Mouse (Mus musculus) kidney, adult 8-10 months (tissue): ENCODE measurements around the gene 4930524J08Rik.

ENCODE experiments used
- DNase-seq, 2 experiments: peaks; one replicate each; pipeline ENCODE4 v3.0.0; 2022

4930524J08Rik gene

GRCm38 (mm10) chr5:99978699-99979442, at the start of gene 4930524J08Rik, which contains the start of gene Hnrnpd:
Gene 4930524J08Rik, plus strand, starts transcription at chr5:99979061.
Gene Hnrnpd, minus strand, starts transcription at chr5:99978938.
- peak; percentile 94 to 96 for DNase-seq

- no peak for DNase-seq
Measured at GRCm38 (mm10) chr5:99931910-99932309, 47.0 kb upstream of the 4930524J08Rik start.

DNA sequence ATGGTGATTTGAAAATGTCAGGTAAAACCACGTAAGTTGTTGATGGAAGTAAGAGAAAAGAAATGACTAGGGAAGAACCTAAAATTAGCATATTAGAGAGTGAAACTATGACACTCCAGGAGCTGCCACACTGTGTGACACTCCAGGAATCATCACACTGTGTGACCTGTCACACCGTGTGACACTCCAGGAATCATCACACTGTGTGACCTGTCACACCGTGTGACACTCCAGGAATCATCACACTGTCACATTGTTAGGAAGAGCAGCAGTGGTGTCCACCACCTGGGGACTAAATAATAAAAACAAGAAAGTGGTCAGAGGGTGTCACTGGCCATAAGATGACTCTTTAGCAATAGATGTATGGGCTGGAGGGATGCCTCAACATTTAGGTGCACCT, 39.4 kb upstream of the 4930524J08Rik start:
- no peak for DNase-seq

DNA sequence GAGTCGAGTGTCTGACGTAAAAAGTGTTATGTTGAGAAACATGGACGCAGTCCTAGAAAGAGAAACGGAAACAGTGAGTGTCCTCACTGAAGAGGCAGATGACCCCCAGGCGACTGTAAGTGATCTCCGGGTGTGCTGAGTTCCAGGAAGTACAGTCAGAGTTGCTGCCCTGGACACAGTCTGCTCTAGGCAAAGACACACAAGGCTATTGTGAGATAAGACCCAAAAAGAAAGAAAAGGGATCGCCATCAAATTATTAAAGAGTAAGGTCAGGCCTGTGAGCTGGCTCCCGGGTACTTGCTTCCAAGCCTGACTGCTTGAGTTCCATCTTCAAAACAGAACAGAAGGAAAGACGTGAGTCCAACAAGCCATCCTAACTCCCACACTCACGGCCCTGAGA, 37.6 kb upstream of the 4930524J08Rik start:
- DNase-seq = no peak

DNA sequence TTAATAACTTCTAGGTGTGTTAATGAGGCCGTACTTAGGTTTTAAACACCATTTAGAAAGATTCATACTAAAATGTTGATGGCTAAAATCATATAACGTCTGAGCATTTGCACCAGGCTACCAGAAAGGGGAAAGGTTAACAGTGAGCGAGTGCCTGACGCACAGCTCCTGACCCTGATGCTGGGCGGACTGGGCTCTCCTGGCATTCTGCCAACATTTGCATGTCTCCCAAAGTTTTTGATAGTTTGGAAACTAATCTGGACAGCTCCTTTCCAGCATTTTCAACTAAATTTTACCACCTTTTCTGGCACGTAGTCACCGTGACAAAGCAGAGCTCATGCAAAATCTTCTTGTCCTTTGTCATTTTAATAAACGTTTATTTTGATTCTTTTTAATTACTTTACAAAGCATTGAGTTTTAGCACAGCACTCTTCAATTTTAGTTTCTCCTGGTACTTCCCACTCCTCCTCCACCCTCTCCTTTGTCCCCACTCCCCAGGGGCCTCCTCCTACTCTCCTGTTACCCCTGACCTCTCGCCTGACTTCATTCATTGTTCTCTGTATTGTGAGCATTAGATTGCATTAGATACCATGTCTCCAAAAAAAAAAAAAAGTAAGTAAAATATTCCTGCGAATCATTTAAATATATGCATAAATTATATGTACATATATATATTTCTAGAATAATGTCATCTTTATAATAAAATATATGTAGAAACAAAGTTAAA, 36.9 kb upstream of the 4930524J08Rik start:
- no peak for DNase-seq

GRCm38 (mm10) chr5:99952513-99952912, 26.3 kb upstream of the 4930524J08Rik start:
- no peak for DNase-seq

DNA sequence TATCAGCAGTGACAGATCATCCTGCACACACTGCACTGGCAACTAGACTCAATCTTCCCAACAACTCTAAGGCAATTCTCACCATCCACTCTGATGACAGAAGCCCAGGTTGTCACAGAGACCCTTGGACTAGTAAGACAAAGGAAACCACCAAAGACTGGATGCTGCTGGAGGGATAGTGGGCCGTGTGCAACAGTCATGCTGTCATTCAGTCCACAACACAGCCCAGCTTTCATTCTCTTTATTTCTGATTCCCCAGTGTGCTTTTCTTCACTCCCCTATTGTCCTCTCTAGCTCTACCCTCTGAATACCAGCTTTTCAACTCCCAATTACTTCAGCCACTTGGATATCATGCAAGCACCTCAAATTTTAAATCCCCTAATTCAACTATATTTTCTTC, 25.0 kb upstream of the 4930524J08Rik start:
- no peak for DNase-seq

- no peak for DNase-seq
Measured at GRCm38 (mm10) chr5:99958666-99959065, 20.2 kb upstream of the 4930524J08Rik start.

DNA sequence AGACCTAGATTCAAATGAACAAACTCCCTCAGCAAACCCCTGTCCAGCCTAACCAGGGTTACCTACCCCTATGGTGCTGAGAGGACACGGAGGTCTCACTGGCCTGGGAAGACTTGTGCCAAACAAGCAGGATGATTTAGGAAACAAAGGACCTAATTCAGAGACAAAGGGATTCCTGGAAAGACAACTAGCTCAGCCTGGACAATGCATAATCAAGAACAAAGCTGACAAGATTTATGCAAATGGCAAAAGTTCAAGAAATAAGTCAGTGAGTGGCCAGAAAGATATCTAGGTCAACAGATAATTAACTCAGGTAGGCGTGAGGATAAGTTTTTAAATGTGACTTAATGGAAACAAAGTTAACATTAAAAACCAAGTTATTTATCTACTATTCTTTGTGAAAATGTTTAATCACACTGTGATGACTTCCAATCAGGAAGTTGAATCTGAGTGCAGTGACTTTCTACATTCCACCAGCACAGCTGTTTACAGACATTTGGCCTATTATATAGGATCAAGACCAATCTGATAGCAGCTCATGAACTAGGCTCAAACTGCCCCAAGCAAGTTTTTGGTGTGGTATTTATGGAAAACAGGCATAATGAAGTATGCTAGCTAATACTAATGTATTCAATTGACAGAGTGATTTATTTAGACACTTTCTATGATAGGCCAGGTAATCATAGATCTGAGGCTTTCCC, 19.5 kb upstream of the 4930524J08Rik start:
- DNase-seq = no peak

DNA sequence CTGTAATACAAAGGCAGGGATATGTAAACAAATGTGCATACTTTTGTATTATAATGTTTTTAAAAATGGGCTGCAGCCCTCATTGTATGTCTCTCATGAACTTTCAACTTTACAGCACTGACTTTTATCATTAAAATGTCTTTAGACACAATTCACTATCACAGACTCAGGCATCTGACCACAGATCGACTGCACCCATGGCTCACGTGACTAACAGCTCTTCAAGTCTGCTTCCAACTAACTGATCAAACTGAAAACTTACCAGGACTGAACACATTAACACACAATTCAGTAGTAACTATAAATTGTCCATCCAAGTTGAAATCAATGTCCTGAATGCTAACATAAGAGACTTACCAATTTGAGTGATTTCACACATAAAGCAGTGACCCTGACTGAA, 18.9 kb upstream of the 4930524J08Rik start:
- DNase-seq = no peak

- DNase-seq = no peak
Measured at GRCm38 (mm10) chr5:99973941-99974340, 4.9 kb upstream of the 4930524J08Rik start.

DNA sequence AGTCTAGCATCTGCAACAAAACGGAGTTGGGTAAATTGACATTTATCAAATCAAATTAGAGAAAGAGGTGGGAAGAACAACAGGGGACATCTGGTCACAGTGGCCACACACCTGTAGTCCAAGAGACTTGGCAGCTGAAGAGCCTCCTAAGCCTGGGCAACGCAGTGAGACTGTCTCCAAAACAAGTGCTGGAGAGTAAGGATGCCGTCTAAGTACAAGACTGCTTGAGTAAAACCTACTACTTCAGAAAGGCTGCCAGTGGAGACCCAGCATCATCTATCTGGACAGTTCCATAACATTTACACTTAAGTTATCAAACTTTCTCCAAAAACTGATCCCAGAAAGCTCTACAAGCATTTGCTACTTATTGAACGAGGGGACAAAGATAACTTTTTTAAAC, 3.8 kb upstream of the 4930524J08Rik start:
- no peak for DNase-seq

DNA sequence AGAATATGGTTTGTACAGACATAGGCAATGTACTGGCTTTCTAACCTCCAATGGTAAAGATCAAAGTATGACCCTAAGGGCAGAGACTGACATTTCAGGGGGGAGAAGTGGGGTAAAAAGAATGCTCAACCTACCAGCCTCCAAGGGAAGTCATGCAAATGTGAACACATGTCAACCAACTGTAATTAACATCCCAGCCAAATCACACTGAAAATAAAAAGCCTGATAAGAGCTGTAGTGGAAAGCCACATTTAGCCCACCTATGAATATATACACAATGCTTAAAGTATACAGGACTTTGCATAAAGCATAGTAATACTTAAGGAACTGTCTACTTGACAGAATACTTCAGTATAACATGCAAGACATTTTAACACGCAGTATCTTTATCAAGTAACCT, 3.1 kb upstream of the 4930524J08Rik start:
- no peak for DNase-seq

GRCm38 (mm10) chr5:99976334-99976955, 2.4 kb upstream of the 4930524J08Rik start:
- no peak for DNase-seq

DNA sequence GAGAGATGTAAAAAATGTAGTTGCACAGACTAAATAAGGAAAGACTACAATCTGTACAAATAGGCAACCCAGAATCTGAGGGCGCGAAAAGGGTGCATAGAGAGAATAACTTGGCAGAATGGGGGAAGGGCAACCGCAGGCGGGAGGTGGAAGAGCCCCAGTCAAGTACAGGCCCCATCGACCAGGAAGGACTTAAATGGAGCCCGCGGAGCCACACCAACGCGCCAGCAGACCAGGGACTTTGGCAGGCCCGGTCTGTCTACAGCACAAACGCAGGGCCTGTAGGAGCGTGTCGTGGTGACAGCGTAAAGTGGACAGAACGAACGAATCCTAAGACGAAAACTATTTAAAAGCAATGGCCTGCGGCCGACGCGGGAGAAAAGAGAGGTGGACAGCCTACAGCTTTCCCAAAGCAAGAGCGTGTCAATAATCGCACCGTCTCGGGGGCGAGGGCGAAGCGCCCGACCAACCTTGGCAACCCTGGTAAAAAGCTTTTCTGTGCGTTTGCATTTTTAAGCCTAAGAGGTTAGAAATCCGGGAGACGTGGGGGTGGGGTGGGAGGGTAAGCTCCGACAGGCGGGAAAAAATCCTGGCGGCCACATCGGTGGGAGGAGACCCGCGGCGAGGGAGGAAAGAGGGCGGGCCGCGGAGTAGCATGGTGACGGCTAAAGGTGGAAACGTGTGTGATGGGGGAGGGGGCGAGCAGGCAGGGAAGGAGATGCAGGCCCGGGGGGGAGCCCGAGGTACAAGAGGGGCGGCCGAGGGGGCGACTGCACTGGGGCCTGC, 1.2 kb upstream of the 4930524J08Rik start:
- DNase-seq = peak; percentile 86 to 87

DNA sequence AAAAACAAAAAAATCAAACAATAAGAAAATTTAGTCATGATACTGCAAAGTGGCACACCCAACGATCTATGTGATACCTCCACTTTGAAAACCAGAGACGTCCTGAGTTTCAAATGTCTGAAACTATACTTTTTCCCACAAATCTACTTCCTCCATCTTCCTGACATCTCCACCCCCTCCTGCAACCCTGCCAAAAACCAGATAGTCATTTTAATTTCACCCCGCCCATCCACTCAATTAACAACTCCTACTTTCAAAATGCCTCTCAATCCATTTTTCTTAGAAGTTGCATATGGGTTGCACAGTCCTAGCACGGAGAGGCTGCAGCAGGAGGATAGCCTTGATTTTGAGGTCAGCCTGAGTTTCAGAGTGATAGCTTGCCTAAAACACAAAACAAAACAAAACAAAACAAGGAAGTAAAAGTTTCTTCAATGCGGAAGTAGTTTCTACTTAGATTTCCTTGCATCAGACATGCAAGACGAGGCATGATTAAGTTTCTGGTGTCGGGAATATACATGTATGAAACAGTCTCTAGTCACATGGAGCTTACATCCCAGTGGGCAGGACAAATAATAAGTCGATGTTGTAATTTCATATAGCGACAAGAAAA, 4.7 kb downstream of the 4930524J08Rik start:
- no peak for DNase-seq

GRCm38 (mm10) chr5:99994166-99994565, 15.3 kb downstream of the 4930524J08Rik start:
- DNase-seq = peak; percentile 52 to 66

DNA sequence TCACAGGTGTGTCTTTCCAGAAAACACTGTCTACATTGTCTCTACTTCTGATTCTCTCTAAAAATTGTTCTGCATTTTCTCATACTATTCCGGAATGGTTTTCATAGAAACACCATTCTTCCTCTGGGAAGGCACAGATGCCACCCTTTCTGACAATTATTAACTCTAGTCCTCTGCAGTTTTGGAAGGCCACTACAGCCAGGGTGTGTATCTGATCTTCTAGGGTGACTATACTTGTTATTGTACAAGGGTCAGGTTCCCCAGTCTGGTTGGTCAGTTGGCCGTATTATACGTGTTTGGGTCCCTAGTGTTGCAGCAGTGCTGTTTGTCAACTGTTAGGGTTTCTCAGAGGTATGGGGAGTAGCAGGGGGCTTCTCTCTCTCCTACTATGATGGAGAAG, 15.8 kb downstream of the 4930524J08Rik start:
- DNase-seq = no peak

DNA sequence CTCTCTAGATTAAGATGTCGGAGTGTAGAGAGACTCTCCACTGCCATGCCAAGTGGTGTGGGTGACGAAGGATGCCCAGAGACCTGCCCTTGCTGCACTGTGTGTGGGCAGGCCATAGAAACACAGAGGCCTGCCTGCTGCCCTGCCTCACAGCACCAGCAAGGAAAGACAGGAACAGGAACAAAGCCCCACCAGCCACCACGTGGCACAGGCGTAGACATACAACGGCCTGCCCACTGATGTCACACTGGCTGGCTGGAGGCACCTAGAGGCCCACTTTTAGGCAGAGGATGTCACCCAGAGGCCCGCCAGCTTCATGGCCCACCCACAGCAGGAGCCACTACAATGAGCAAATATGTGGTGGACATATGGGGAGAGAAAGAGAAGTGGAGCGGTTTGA, 21.2 kb downstream of the 4930524J08Rik start:
- DNase-seq = no peak

GRCm38 (mm10) chr5:100000500-100000899, 21.6 kb downstream of the 4930524J08Rik start:
- no peak for DNase-seq

GRCm38 (mm10) chr5:100003895-100004294, 25.0 kb downstream of the 4930524J08Rik start:
- no peak for DNase-seq

DNA sequence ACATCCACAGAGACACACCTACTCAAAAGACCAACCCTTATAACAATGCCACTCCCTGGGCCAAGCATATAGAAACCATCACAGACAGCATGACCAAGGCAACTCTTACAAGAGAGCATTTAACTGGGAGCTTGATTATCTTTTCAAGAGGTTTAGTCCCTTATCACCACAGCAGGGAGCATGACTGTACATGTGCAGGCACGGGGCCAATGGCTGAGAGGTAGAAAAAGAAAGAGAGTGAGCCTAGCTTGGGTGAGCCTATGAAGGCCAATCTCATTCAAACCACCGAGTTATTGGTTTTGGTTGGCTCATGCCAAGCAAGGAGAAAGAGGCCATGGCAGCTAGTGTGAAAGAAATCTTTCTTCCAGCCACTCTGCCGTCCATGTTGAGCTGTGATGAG, 26.6 kb downstream of the 4930524J08Rik start:
- DNase-seq = no peak
